Mouse (Mus musculus): ENCODE measurements around the gene Usp30. TPM values are rescaled to one million over a fixed set of nuclear protein-coding genes. Genes with fewer than 3 reads are reported as not detected.

The Usp30 gene
- total RNA-seq, 4 experiments from 2014 or later, result 39.5 to 52.3 (median 45.2) TPM

- peak in 1 of 2 experiments; percentile 69 for DNase-seq (ENCODE audit: low spot score in 2 of 2)
These were observed 62.4 kb downstream of the Usp30 start, which contains the start of gene Alkbh2 for GRCm38 (mm10) chr5:114127374-114128349. Alkbh2 (minus strand) TSS chr5:114128218.

- no peak for DNase-seq (ENCODE audit: low spot score in 2 of 2)
These were observed 64.4 kb downstream of the Usp30 start for GRCm38 (mm10) chr5:114129550-114130210.

- no peak for DNase-seq (ENCODE audit: low spot score in 2 of 2)
These were observed 64.9 kb downstream of the Usp30 start, which contains the start of gene Ung for GRCm38 (mm10) chr5:114130211-114130605. Ung (plus strand) TSS chr5:114130386.

GRCm38 (mm10) chr5:114130698-114131520, 65.6 kb downstream of the Usp30 start:
- DNase-seq (ENCODE audit: low spot score in 2 of 2), result peak; percentile 85 to 93

DNA sequence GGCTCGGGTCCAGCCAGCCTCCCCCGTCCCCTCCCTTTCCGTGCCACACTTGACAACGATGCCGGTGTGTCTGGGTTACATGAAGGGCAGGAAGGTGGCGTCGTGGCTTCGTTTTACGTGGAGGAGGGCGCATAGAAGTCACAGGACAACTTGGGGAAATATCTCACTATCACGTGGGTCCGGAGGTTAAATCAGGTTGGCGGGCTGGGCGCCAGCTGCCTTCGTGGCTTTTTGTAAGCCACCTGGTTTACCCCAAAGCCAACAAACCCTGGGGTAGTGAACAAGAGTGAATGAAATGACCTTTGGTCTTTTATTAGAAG, 66.2 kb downstream of the Usp30 start:
- DNase-seq (ENCODE audit: low spot score in 2 of 2), result no peak

GRCm38 (mm10) chr5:114132841-114133240, 67.6 kb downstream of the Usp30 start:
- no peak for DNase-seq (ENCODE audit: low spot score in 2 of 2)

DNA sequence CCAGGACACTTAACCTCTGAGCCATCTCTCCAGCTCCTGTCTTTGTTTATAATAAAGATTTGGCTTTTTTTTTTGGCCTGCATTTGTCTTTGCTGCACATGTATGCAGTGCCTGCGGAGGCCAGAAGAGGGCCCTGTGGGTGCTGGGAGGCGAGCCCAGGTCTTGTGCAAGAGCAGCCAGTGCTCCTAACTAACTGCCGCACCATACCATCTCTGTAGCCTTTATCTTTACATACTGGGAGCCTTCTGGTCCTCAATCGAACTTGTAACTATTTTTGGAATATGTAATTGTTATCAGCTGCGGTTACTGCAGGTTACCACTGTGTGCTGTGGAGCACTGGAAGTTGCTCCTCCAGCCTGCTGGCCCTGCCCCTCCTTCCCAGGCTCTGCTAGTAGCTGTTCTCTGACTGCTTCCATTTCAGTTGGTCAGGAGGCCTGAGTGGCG, 68.9 kb downstream of the Usp30 start:
- DNase-seq (ENCODE audit: low spot score in 2 of 2), result no peak

DNA sequence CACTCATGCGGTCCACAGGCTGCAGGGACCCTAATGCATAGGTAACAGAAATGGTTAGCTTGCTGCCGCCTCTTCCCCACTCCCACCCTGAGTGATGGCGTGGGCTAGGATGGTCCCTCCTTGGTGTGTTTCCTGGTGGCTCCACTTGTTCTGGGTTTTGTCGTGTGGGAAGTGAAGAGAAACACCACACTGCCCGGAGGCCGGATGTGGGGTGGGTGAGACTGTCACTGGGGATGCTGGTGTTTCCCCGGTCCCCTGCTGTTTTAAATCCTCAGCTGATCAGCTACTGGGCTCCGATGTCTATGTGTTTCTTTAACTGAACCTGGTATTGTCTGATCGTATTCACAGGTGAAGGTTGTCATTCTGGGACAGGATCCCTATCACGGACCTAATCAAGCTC, 70.3 kb downstream of the Usp30 start:
- no peak for DNase-seq (ENCODE audit: low spot score in 2 of 2)

DNA sequence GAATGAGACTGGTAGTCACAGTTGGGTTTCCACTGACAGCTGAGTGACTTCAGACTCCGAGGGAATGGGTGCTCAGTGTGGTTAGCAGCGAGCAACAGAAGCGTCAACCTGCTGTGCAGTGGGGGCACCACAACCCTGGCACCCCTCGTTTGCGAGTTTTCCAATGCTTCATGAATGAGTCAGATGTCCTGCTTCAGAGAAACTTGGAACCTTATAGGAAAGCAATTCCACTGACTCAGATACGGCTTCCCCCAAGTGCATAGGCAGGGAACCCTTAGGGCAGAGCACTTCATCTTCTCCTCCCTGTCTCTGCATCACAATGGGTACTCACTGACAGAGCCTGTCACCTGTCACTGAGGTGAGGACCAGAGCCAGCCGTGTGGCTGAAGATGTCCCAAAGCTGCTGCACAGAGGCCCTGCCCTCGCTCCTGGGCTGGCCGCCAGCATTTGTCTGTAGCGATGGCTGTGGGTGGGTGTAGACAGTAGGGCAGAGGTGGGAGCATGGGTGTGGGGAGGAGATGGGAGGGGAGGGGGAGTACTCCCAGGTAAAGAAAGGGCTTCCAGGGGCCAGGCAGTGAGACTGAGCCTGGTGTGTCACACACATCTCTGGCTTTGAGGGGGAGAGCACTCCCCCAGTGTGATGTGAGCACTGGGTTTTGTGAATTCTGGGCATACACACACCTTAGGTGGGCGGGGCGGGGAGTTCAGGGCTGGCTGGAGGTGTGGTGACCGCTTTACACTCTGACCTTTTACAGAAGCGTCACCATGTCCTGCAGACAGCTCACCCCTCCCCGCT, 72.4 kb downstream of the Usp30 start:
- DNase-seq (ENCODE audit: low spot score in 2 of 2), result no peak

DNA sequence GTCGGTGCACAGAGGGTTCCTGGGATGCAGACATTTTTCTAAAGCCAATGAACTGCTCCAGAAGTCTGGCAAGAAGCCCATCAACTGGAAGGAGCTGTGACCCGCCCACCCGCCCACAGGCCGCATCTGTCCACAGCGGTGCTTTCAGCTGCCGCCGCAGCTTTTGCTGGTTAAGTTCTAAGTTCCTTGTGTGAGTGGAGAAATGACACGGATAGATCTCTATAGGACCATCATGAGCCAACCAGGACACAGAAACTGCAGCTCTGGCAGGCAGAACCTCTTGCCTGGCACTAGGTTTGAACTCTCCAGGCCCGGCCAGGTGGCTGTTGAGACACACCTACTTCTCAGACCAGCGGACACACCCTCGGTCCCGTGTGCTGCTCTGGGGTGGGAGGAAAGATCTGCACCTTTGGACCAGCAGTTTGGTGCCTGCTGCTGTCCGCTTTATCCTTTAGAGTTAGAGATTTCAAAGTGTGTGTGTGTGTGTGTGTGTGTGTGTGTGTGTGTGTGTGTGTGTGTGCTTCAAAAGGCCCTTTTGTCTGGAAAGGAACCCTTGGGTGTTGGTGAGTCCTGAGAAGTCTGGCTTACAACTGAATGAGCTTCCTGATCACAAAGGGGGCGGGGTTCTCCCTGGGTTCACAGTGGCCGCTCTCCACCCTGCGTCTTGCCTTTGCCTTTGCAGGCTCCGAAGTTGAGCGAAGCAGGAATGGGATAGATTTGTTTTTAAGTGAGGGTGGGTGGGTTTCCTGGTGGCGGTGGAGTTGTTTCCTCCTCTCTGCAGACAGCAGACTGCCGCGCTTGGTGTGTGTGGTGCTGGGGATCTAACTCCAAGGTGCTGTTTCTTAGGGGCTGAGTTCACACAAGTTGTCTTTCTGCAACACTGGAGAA, 73.3 kb downstream of the Usp30 start:
- DNase-seq (ENCODE audit: low spot score in 2 of 2), result no peak

- peak; percentile 79 to 83 for DNase-seq (ENCODE audit: low spot score in 2 of 2)
These were observed 73.9 kb downstream of the Usp30 start for GRCm38 (mm10) chr5:114139175-114139574.

DNA sequence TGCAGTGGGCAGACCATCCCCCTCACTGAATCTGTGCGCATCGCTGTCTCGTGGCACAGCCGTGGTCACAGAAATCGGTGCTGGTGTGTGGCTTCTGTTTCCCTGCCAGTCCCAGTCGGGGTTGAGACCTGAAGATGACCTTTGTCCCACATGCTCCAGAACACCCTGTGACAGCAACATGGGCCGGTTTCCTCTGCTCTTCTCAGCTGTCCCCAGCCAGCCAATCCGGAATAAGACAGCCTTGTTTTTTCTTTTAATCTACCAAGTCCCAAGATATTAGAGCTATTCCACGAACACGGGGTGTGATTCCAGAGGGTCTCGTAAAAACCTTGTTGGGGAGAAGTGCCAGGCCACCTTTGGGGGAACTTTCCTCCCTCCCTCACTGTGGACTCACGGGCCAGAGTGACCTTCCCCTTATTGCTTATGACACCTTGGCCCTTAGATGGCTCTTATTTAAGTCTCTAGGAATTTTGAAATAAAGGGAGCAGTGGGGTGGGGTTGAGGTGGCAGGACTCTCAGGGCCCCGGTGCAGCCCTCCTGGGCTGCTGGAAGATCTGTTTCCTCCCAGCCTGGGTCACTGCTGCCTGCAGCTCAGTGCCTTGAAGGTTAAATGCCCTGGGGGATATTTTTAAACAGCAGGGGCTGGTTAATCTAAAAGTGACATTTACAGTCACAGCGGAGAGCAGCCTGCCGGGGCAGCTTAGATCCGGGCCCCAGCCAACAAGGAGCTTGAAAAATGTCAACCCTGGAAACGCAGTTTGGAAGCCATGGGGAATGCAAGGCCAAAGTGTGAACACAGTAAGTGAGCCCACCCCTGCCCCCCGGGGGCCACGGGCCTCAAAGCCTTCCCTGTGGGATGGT, 81.0 kb downstream of the Usp30 start, which contains the start of gene Acacb:
Gene Acacb (plus strand): TSS at position 508 of the 861 bp plus-strand sequence.
- DNase-seq (ENCODE audit: low spot score in 2 of 2), result no peak

GRCm38 (mm10) chr5:114147043-114147972, 82.0 kb downstream of the Usp30 start:
- no peak for DNase-seq (ENCODE audit: low spot score in 2 of 2)

GRCm38 (mm10) chr5:114152359-114153092, 87.3 kb downstream of the Usp30 start:
- DNase-seq (ENCODE audit: low spot score in 2 of 2), result no peak

- DNase-seq (ENCODE audit: low spot score in 2 of 2), result no peak
These were observed 88.2 kb downstream of the Usp30 start for GRCm38 (mm10) chr5:114153490-114153889.

DNA sequence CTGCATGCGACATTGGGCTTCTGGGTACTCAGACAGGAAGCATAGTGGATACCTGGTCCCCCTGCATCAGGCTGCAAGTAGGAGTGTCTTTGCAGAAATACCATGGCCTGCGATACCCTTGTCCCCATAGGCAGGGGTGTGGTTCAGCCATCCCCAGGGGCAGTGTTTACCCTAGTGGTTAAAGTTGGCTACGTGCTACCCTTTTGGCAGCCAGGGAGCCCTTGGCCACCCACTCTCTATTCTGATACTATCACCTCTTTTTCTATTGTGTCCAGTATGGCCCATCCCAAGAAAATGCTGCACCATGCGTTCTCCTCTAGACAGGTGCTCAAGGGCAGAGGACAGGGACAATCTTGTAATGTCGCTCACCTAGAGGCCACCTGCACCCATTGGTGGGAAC, 89.5 kb downstream of the Usp30 start:
- no peak for DNase-seq (ENCODE audit: low spot score in 2 of 2)

All from layer of hippocampus, adult 8-10 months (tissue).